19 mouse cellular contexts compared by ENCODE assay signal in genomic region chr15:99852606-99853237, GRCm38 (mm10). TPM values are rescaled to one million over a fixed set of nuclear protein-coding genes. Genes with fewer than 3 reads are reported as not detected.
DNase-seq lines count a peak whose midpoint lies in the region; ATAC-seq and TF ChIP-seq lines count a peak whose summit lies in the region.
"Had no signal": no experiment of that assay in that cellular context is flagged by ENCODE, and none has a peak within 500 bp of the region (broad histone marks: within the 10 kb centered on the region; RNA-seq: fewer than 3 reads in every experiment).

No protein-coding gene starts in this region.

- no peak for DNase-seq in liver
- DNase-seq in midbrain, embryonic 10.5 days (ENCODE audit: low spot score), result no peak
- no peak for DNase-seq in left cerebral cortex, postnatal 36 days (ENCODE audit: low spot score in 2 of 2)
- DNase-seq in thymus, postnatal 10 days (ENCODE audit: low spot score in 2 of 2), result no peak
- DNase-seq: cerebellum, adult 9-10 months; kidney, adult 18-20 months; lung, postnatal 4 days; right cerebral cortex, adult 18-20 months; thymus, adult 2 months had no signal

- no peak for TF ChIP-seq POLR2A in embryonic fibroblast, embryonic 13.5 days (IDR thresholded peaks at IDR 0.05; ENCODE audit: low read depth, low read length)
- no peak for TF ChIP-seq POLR2A in small intestine, adult 2 months (IDR thresholded peaks at IDR 0.05; ENCODE audit: low read depth, low read length)

- no peak overlapping the region for H3K4me2 ChIP-seq in liver, embryonic 12.5 days
- H3K4me2 ChIP-seq: forebrain, embryonic 15.5 days; limb, embryonic 12.5 days; lung, embryonic 15.5 days; neural tube, embryonic 13.5 days had no signal

- H3K27ac ChIP-seq in liver, embryonic 12.5 days, result 0 out of 2 replicates have a peak overlapping the region, but pooled peaks have one; percentile 25
- H3K27ac ChIP-seq in embryonic fibroblast, embryonic 13.5 days (ENCODE audit: insufficient read depth, low read length), result peak overlapping the region; percentile 85
- H3K27ac ChIP-seq in small intestine, adult 2 months (ENCODE audit: insufficient read depth, low read depth, low read length), result 0 out of 2 replicates have a peak overlapping the region, but pooled peaks have one; percentile 0
- no peak overlapping the region for H3K27ac ChIP-seq in midbrain, embryonic 10.5 days (replicated peaks)
- H3K27ac ChIP-seq: forebrain, embryonic 15.5 days; hindbrain, embryonic 10.5 days; hindbrain, postnatal 0 days; limb, embryonic 12.5 days; lung, embryonic 15.5 days; neural tube, embryonic 13.5 days had no signal

- 74% methylated on average over 2 of the region's 2 CpGs for WGBS in liver, embryonic 12.5 days (ENCODE audit: insufficient replicate concordance)
- 23% methylated on average over 2 of the region's 2 CpGs for WGBS in small intestine, adult 2 months
- 98% methylated on average over 2 of the region's 2 CpGs for WGBS in midbrain, embryonic 10.5 days

- H3K27me3 ChIP-seq in liver, embryonic 12.5 days (replicated peaks), result no peaks in the 10 kb centered on the region
- no peaks in the 10 kb centered on the region for H3K27me3 ChIP-seq in small intestine, adult 2 months (ENCODE audit: control insufficient read depth, insufficient read depth, low read length)
- no peaks in the 10 kb centered on the region for H3K27me3 ChIP-seq in midbrain, embryonic 10.5 days (ENCODE audit: low read depth, poor library complexity, severe bottlenecking)
- H3K27me3 ChIP-seq: forebrain, embryonic 15.5 days; limb, embryonic 12.5 days; lung, embryonic 15.5 days; neural tube, embryonic 13.5 days had no signal

- no peak overlapping the region for H3K4me3 ChIP-seq in liver, embryonic 12.5 days
- no peak overlapping the region for H3K4me3 ChIP-seq in embryonic fibroblast, embryonic 13.5 days (ENCODE audit: insufficient read depth, low read length)
- no peak overlapping the region for H3K4me3 ChIP-seq in small intestine, adult 2 months (ENCODE audit: low read depth, low read length)
- no peak overlapping the region for H3K4me3 ChIP-seq in midbrain, embryonic 10.5 days
- H3K4me3 ChIP-seq: forebrain, embryonic 15.5 days; hindbrain, embryonic 10.5 days; limb, embryonic 12.5 days; lung, embryonic 15.5 days; neural tube, embryonic 13.5 days had no signal

- no peak for TF ChIP-seq CTCF in embryonic fibroblast, embryonic 13.5 days (IDR thresholded peaks at IDR 0.05; ENCODE audit: borderline replicate concordance, insufficient read depth, low read length)
- no peak for TF ChIP-seq CTCF in small intestine, adult 2 months (IDR thresholded peaks at IDR 0.05; ENCODE audit: extremely low read depth, insufficient read length, insufficient replicate concordance, low read depth, low read length)

- ATAC-seq in liver, embryonic 12.5 days, result no peak
- ATAC-seq: CD4-positive, CD25-positive, alpha-beta regulatory T cell, adult 4 months; forebrain, embryonic 15.5 days; hindbrain, postnatal 0 days had no signal

- H3K9me3 ChIP-seq in liver, embryonic 12.5 days (replicated peaks), result no peaks in the 10 kb centered on the region
- no peaks in the 10 kb centered on the region for H3K9me3 ChIP-seq in midbrain, embryonic 10.5 days (replicated peaks)
- H3K9me3 ChIP-seq: forebrain, embryonic 15.5 days; hindbrain, embryonic 10.5 days; limb, embryonic 12.5 days; lung, embryonic 15.5 days; neural tube, embryonic 13.5 days had no signal

- 0 out of 2 replicates have a peak, but pooled peaks cover 6% of the 10 kb centered on the region for H3K4me1 ChIP-seq in liver, embryonic 12.5 days
- peaks cover 14% of the 10 kb centered on the region for H3K4me1 ChIP-seq in embryonic fibroblast, embryonic 13.5 days (ENCODE audit: control insufficient read depth, insufficient read depth, low read length)
- peaks cover 13% of the 10 kb centered on the region for H3K4me1 ChIP-seq in small intestine, adult 2 months (ENCODE audit: control insufficient read depth, insufficient read depth, insufficient read length, low read length)
- no peaks in the 10 kb centered on the region for H3K4me1 ChIP-seq in midbrain, embryonic 10.5 days

- intact Hi-C loops in left cerebral cortex, postnatal 36 days (cut with DNase I), result no loop called here

- H3K9ac ChIP-seq in liver, embryonic 12.5 days, result no peak overlapping the region
- H3K9ac ChIP-seq: forebrain, embryonic 15.5 days; limb, embryonic 12.5 days; lung, embryonic 15.5 days; neural tube, embryonic 13.5 days had no signal

- no peaks in the 10 kb centered on the region for H3K36me3 ChIP-seq in liver, embryonic 12.5 days
- H3K36me3 ChIP-seq in small intestine, adult 2 months (ENCODE audit: control insufficient read depth, insufficient read depth, low read length), result peaks cover 18% of the 10 kb centered on the region
- H3K36me3 ChIP-seq in midbrain, embryonic 10.5 days, result no peaks in the 10 kb centered on the region
- H3K36me3 ChIP-seq: forebrain, embryonic 15.5 days; hindbrain, embryonic 10.5 days; limb, embryonic 12.5 days; lung, embryonic 15.5 days; neural tube, embryonic 13.5 days had no signal

RNA-seq across cellular contexts. Expression of gene Lima1, which starts 22.5 kb away (rescaled TPM):
- polyA plus RNA-seq in liver, embryonic 12.5 days (2016; fragmentation: Nextera tagmentation; extraction: Ambion mirVana), result 10.6 and 11.0 TPM in 2 replicates
- 172 and 199 TPM in 2 replicates for polyA plus RNA-seq in embryonic fibroblast, embryonic 13.5 days (2011; ENCODE audit: insufficient read length, low read depth, missing spikeins)
- 26.1 and 47.7 TPM in 2 replicates for polyA plus RNA-seq in small intestine, adult 2 months (2012; rRNA removed)
- polyA plus RNA-seq in midbrain, embryonic 10.5 days (2016; fragmentation: Nextera tagmentation; extraction: Ambion mirVana), result 23.4 and 23.5 TPM in 2 replicates
- total RNA-seq in left cerebral cortex, postnatal 36 days (2021), result 10 to 100 TPM in 1 of 2 experiments, 1 to 10 TPM in 1; 8.2 to 10.7 TPM
